Mouse (Mus musculus) 416B (cell line): ENCODE data around the gene Zfp276.
"Not testable (repeated sequence)": the region's sequence is repeated elsewhere in the genome, so short reads cannot be mapped to it uniquely, and the experiment has no call there.

ENCODE experiments used
- DNase-seq: peaks from one replicate; pipeline ENCODE4 v3.0.0; 2011; ENCODE audit warnings: low read depth

Zfp276 gene

DNA sequence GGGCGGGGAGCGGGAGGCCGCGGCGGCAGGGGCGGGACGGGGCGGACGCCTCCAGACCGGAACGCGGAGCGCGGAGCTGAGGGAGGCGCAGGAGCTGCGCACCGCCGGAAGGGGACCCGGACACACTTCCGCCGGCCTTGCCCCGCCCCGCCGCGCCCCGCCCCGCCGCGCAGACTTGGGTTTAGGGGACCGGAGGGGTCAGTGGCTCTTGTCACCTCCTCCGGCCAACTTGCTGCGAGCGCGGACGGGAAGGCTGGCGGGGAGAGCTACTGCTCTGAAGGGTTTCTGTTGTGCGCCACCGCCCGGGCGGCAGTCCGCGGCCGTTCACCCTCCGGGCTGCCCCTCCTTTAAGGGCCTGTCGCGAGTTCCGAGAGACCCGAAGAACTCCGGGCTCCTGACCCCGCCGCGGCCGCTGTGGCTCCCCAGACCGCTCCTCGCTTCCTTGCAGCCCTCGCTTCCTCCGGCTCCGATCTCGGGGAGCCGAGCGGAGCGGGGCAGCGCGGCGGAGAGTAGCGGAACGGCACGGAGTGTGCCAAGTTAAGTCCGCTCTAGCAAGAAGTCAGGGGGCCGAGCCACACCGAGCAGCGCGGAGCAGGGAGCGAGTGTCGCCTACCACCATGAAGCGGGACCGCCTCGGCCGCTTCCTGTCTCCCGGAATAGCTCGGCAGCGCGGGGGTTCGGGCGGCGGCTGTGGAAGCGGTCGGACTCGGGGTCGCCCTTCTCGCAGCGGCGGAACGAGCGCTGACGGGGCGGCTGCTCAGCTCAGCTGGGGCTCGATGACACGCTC, at the start of gene Zfp276, which contains the start of gene Vps9d1:
TSS of gene Zfp276 (plus strand) at position 97 of the 787 bp plus-strand sequence.
TSS of gene Vps9d1 (minus strand) at position 250 of the 787 bp plus-strand sequence.
- peak; percentile 86 for DNase-seq

DNA sequence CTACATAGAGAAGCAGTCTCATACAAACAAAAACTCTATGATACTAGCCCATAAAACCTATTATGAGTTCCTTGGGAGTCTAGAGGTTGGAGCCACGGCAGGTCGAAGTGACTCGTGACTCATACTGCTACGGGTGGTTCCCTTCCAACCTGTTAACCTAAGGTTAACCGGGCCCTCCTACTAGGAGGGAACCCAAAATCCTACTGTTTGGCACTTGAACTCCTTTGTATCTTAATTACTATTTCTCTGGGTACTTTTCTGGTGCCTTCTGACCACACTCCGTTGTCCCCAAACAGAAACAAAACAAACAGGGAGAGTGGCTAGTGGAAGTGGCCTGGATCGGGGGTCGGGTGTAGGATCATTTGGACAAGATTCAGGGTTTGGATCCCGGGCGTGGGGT, 42.1 kb upstream of the Zfp276 start:
- peak; percentile 54 for DNase-seq

DNA sequence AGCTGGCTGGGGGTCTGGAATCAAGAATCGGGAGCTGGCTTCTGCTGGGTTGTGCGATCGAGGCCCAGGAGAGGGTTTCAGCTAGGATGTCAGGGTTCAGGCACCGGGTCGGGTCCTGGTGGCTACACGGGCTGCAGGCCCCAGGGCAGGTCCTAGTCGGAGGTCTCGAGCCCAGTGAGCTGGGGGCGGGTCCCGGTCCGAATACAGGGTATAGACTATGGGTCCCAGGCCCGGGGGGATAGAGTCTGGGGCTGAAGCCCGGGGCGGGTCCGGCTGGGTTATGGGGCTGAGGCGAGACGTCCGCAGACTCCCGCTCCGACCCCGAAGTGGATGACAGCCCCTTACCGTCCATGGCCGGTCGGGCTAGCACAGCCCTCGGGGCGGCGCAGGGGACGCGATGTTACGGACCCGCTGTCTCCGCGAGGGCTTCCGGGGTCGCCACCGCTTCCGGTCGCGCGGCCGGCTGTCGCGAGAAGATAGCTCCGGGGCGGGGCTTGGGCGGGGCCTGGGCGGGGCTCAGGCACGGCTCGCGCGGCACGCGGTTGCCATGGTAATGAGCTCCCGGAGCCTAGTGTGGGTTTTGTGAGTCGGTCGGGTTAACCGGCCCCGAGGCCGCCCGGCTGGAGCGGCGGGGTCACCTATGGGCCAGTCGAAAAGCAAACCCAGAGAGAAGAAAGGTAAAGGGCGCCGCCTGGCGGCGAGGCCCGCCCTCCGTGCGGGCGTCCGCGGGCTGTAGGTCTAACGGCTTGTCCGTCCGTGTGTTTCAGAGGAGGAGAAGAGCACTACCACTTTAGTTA, 41.5 kb upstream of the Zfp276 start, which contains the start of the genes Chmp1a and Spata33:
TSS of gene Chmp1a (minus strand) at position 443 of the 797 bp plus-strand sequence.
TSS of gene Spata33 (plus strand) at position 512 of the 797 bp plus-strand sequence.
- DNase-seq: peak; percentile 99

DNA sequence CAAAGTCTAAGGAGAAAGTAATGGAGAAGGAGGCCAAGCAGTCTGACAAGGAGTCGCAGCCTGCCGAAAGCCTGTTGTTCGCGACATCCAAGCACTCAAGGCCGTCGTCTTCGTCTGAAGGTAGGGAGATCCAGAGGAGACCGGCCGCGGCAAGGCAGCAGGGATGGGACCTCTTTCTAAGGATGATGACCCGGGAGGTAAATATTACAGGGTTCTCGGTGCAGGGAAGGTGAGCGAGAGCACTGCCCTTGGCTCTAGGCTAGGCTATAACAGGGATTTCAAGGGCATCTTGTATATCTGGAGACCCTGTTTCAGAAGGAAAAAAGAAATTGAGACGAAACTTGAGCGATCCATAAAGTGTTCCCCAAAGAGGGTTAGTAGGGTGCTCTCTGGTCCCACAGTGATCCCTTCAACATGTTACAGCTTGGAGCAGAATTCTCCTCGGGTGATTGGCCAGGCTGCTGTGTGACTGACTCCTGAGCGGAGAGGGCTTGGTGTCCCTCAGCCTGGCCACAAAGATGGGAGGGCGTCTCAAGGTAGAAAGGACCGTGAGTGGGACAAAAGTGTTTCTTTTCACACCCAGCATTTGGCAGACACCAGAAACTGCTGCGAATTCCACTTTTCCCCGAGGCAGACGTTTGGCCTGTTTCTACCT, 40.8 kb upstream of the Zfp276 start:
- DNase-seq: no peak

DNA sequence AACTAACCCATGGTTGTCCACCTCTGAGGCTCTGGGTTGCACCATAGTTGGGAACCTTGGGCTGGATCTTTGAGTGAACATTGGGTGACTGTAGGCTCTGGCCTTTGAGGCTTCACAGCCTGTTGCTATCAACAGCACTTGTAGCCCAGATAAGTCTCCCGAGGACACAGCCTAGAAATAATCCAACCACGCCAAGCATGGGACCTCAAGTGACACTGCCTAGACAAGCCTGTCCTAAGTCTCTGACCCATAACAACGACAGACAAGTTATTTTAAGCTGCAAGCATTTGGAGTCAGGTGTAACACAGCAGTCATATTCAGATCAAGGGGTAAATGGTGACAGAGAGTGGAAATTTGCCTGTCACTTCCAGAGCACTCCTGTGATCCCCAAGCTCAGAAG, 38.6 kb upstream of the Zfp276 start:
- DNase-seq: no peak

DNA sequence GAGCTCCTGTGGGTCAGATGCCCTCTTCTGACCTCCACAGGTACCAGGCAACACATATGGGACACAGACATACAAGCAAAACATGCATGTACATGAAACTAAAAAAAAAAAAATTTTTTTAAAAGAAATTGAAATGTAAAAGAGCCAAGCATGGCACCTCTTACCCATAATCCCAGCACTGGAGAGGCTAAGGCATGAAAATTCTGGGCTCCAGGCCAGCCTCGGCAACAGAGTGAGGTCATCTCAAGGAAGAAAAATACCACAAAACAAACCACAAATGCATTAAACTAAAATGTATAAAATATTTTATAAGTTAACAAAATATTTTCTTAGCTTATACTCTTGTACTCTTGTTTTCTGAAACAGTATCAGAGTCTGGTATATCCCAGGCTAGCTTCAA, 33.1 kb upstream of the Zfp276 start:
- DNase-seq: peak; percentile 78

DNA sequence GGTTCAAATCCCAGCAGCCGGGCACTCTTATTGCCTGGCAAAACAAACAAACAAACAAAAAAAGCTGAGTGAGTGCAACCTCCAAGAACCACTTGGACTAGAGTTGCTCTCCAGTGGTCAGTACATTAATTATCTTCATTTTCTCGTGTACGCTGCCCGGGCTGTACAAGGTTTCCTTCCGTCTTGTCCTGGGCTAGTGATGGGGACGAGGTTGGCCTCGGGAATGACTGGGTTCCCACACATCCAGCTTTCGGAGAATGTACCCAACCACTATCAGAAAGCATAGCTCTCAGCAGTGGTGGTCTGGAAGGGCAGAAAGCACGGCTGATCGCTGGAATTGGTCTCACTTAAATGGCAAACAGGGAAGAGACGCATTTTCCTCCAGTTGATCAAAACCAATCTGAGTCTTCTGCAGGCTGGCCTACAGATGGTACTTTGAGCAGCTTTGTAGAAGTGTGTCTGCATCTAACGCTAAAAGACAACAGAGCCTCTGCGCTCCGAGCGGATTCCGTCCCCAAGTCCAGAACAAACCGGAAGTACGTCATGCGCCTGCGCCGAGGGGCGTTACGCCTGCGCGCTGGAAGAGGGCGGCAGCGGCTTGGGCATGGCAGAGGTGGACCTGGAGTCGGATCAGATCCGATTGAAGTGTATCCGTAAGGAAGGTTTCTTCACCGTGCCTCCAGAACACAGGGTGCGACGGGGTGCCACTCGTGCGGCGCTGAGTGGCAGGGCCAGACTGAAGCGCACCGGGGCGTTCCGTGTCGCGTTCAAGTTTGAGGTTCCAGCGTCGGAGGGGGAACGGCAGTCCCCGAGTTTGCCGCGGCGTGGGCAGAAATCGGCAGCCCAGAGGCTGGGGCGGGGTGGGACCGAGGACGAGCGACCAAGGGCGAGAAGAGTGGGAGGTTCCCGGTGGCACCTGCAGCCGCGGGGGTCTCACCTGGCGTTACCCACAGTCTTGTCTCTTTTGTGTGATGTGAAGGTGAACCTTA, 29.4 kb upstream of the Zfp276 start, which contains the start of gene Cdk10:
TSS of gene Cdk10 (plus strand) at position 565 of the 989 bp plus-strand sequence.
- peak; percentile 93 for DNase-seq

DNA sequence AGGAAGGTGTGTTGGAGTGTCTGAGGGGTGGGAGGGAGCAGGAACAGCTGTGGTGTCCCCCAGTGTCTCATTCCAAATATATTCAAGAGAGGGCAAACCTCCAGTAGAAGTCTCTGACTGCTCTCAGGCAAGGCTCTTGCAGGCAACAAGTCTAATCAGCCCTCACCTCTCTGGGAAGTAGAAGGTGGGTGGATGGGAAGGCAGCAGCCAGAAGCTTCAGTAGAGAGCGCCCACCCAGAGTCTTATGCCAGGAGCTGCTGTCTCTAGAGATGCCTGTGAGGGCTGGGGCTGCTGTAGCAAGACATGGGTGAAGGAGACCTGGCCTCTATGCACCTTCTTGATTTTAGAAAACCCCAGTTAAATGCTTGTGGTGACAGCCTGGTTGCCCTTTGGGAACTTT, 25.6 kb upstream of the Zfp276 start:
- no peak for DNase-seq

DNA sequence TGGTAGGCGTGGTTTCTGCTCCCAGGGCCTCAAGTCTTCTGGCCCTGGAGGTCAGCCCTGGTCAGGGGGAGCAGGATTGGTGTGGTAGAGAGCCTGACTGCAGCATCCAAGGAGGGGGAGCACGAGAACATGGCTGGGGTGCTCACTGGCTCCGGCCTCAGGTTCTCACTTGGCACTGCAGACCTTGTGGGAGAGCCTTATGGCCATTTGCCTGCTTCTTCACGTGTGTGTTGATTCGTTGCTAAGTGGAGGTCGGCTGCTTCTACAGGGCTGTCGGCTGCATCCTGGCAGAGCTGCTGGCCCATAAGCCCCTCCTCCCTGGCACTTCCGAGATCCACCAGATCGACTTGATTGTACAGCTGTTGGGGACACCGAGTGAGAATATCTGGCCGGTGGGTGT, 23.7 kb upstream of the Zfp276 start:
- DNase-seq: not testable (repeated sequence)

DNA sequence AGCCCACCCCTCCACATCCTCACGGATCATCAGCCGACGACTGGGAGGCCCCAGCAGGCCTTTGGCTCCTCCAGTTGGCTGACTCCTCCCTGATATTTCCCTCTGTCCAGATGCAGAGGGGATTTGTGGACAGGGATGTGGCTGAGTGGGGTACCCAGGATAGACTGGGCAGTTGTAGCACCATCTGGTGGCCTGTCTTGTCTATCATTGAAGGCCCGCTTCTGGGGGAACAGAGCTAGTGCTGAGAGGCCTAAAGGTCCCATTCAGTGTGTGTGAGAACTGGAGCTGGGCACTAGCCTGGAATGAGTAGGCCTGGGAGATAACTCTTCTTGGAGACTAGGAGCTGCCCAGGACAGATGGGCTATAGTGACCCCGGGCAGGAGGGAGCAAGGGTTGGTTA, 22.3 kb upstream of the Zfp276 start:
- DNase-seq: peak; percentile 33

DNA sequence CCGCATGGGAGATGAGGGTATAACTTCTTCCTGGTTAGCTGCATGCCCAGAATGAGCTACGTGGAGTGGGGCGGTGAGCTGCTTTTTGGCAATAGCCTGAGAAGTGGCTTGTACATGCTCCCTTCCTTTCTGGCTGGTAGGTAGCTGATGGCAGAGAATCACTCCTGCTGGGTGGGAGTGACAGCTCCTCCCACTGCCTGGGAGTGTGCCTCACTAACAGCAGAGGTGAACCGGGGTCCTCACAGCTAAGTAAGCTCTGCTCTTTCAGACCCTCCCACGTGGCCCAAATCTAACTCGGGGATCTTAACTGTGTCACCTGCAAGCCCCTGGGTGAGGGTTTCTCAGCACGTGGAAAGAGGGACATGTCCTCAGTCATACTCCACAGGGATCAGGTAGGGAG, 21.4 kb upstream of the Zfp276 start:
- no peak for DNase-seq

DNA sequence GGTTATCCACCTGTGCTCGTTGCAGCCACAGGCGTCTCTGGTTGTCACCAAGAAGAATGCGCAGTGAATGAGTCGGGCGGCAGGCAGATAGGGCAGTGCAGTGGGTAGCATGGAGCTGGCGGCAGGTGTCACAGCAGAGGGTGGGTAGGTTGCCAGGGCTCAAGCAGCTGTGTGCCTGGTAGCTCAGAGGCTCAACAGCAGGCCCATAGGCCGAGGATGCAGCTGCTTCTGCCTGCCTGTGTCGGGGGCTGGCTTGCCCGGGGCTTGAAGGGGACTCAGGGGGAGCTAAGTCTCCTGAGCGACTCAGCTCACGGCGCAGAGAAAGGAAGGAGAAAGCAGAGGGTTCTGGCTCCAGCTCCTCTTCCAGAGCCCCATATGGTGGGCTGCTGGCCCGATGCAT, 20.7 kb upstream of the Zfp276 start:
- no peak for DNase-seq

DNA sequence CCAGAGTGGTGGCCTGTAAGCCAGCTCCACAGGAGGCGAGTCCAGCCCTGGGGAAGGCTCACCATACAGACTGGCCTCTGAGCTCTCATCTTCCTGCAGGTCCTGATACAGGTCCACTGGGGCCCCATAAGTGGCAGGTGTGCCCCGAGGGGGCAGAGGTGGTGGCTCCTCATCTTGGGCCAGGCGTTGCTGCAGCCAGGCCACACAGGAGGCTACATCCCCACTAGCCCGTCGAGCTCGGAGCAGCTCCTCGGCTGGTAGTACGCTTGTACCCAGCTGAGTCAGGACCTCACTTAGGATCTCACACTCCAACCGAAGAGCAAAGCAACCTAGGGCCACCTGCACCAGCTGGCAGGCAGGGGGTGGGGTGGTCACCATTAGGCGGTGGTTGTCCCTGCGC, 20.2 kb upstream of the Zfp276 start:
- DNase-seq: no peak

DNA sequence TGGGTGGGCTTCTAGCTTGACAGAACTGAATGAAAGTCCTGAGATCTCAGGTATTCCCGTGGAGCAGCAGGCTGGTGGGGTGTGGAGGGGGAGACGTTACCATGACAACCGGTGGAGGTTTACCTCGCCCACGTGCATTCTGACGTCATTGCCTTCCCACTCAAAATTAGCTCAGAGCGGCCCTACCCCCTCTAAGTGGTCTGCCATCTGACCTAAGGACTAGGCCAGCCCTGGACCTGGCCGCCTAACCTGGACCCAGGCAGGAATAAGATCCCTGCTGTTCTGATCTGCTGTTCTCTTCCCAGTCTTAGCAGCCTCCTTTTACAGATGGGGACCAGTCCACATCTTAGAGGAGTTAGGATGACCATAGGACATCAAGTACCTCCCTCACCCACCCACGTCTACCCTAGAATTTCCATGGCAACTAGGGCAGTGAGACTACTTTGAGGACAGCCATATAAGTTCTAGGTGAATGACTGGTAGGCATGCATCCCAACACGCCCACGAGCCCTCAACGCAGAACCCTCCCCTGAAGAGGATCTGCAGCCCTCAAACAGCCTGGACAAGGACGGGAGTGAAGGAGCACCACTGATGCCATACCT, 19.0 kb upstream of the Zfp276 start:
- no peak for DNase-seq

DNA sequence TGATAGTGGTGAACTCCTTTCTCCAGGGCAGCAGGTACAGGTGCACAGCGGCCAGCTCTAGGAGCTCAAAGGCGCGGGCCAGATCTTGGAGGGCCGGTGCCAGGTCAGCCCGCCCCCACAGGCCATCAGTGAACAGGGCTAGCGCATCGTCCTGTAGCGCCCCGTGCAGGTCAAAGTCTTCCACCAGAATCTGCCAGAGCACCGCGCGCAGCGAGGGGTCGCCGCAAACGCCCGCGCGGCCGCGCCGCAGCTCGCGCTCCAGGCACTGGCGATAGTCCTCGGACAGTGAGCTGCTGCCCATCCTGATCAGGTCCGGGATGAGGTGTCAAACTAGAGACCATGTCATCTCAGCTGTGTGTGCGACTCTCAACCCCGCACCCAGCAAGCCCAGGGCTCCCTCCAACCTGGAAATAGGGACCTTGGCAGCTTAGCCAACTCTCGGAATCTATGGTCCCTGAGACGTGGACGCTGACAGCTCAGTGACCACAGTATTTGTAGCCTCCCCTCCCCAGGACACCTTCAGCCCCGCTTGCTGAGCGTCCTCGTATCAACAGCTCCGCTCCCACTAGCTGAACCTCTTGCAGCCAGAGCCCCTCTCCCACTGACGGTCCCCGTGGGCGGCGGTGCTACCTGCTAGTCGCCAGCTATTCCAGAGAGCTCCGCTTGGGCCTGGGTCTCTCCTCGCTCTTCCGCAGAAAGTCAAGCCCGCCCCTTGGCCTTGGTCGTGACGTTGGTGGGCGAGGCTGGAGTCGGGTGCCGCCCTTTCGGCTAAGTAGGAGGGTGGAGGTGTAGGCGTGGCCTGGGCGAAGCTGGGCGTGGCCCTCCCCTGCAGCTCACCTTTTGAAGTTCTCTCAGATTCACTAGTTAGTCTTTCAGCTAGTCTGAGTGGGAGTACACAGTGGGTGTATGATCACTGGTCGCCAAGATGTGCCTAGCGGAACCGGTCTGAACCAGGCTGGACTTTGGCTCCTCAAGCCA, 18.2 kb upstream of the Zfp276 start, which contains the start of gene Spata2l:
TSS of gene Spata2l (minus strand) at position 714 of the 978 bp plus-strand sequence.
- DNase-seq: peak; percentile 85

DNA sequence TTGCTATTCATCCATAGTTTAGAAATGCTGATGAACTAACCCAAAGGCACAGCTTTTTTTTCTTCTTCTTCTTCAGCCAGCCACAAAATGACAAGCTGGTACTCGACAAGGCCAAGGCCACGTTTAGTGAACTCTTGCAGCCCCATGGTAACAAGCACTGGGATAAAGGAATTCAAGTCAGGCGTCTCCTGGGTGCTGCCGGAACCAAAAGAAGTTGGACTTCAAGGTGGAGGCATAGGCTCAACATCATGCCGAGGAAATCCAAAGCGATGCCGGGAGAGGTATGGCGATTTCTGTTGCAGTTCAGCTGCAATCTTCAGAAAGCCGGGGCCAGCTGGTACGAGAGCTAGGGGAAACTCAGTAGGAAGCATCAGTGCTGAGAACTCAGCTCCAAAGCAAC, 14.6 kb upstream of the Zfp276 start:
- no peak for DNase-seq

DNA sequence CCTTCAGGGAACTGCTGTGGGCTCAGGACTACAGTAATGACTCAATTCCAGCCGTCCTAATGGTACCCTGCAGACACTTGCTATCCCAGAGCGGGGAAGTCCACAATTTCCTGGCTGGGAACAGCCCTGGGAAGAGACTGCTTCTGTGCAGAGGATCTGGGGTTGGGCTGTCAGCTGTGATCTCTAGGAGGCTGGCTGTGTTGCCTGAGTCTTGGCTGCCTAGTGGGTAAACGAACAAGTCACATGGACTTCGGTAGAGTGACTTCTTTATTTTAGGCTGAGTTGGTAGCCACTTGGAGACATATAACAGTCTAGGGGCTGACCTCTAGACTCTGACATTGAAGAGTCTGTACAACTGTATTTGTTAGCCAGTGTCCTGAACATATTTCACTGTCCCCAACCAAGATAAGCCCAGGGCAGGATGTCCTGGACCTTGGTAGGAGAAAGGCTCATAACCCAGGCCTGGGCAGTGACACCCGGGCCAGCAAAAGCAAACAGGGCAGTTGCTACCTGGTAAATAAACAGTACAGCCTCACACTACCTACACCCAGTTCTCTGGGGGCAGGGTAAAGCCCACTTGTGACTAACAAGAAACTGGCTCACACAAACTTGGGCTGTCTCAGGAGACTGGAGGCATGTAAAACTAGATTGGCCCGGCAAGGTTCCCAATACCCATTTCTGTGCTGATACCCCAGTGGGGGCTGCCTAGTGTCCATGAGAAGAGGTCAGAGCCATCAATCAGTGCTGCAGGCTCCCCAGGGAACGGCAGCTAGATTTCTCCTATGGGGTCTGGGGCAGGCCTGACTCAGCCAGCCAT, 11.7 kb upstream of the Zfp276 start:
- DNase-seq: no peak

DNA sequence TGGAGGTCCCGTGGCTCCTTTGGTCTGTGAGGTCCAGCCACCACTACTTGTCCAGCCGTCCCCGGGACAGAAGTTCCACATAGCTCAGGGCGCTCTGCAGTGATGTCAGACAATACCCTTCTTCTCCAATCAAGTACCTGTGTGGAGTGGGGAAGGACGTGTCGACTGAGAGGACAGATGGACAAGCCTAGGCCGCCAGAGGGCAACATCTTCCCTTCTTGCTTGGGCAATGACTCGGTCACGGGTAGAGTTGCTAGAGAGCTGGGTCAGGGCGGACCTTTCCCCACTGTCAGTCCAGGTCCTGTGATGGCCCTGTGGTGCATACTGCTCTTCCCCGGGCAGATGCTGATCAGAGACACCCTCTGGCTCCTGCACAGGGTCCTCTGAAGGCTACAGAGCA, 10.9 kb upstream of the Zfp276 start:
- peak; percentile 23 for DNase-seq

DNA sequence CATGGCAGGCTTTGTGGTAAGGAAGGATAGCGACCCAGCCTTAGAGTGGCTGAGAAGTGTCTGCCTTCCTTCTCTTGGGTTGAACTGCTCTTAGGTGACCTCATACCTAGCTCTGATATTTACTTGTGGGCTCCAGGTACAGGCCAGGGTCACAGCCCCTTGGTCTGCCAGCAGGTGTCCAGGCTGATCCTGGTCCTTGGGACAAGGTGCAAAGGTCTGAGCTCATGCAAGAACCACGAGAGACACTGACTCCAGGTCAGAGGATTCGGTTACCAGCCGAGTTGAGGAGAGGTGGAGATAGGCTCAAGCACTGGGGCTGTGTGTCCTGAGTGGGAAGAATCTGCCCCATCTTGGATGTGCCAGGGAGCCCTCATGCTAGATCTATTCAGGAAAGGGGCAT, 9.6 kb upstream of the Zfp276 start:
- no peak for DNase-seq
